Mouse (Mus musculus) layer of hippocampus, adult 11-12 months (tissue): Measurements from ENCODE around the gene Prkca.

ENCODE experiments used
- DNase-seq: peaks from one replicate; pipeline ENCODE4 v3.0.0; 2022; ENCODE audit warnings: low spot score

The Prkca gene

GRCm38 (mm10) chr11:108295373-108295772 is 48.4 kb downstream of the Prkca start:
- DNase-seq: no peak

DNA sequence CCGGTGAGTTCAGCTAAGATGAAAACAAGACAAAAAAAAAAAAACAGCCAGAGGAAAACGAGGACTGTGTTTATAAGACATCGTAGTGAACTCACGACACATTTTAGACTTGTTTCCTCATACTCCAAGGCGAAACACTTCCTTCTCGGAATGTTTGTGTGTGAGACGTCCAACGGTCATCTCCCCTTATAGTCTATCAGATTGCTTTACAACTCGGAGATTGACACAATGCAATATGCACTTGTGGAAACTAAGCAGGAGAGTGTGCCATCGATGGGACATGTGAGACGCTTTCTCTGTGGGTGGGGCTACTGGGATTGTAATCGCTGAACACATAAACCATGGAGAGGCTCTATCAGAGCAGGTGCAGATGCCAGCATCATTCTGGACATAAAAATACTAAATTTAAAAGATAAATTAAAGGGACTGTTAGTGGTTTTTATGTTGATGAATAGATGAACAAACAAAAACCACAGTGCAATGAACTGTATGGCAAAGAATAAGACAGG is 49.4 kb downstream of the Prkca start:
- no peak for DNase-seq

GRCm38 (mm10) chr11:108293843-108294242 is 49.9 kb downstream of the Prkca start:
- DNase-seq: no peak

GRCm38 (mm10) chr11:108289192-108289591 is 54.5 kb downstream of the Prkca start:
- no peak for DNase-seq

DNA sequence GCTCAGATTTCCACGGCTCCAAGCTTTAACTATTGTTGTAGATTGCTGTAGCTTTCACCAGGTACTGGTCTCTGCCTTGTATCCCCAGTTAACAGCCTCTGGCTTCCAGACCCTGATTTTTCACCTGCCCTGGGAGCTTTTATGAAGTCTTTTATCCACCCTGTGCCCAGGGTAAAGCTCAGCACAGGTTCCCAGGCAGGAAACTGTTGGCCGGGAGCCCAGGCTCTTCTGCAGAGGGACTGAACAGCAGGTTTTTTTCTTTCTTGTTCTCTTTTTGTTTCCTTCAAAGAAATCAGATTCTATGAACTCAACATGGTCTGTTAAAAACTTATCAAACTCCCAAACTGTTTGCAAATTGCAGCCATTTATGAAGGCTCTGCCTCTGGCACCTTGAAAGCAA is 56.4 kb downstream of the Prkca start:
- DNase-seq: no peak

DNA sequence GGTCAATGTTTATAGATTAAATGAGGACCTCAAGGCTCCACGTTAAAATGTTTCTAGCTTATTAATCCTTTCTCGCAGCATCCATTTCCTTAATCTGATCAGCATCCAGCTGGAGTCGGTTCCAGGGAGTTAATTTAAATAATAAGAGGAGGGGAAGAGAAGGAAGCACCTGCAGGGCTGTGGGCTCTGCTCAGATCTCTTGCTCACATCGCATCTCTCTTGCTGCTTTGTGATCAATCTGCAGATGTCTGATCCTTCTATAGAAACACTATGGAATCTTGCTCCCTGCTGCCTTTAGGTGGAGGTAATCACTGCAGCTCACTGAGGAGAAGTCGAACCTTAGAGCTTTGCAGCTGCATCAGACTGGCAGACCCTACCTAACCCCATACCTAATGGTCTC is 58.7 kb downstream of the Prkca start:
- DNase-seq: no peak

DNA sequence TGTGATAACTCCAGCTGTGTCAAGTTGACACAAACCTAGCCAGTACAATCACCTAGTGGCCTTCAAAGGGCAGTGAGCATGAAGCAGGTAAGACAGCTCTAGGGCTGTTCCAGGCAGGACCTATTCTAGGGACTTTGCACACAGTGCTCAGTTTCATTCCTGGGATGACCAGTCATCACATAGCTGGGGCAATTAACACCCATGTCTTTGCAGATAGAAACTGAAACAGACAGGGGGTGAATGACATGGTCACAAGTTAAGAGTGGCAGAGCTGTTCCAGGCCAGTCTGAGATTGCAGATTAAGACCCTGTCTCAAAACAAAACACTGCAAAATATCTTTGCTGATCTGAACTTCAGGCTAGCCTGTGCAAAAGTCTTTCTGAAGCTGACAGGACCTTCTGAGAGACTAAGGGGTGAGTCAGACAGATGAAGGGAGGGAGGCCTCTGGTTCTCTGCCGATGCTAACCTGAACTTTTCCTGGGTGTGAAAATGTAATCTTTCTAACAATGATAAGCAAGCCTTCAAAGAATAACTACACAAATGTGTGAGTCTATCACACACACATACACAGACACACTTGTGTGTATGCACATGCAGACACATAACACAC is 60.8 kb downstream of the Prkca start:
- no peak for DNase-seq

GRCm38 (mm10) chr11:108279748-108280373 is 63.9 kb downstream of the Prkca start:
- DNase-seq: no peak

- DNase-seq: no peak
These were observed 66.6 kb downstream of the Prkca start for GRCm38 (mm10) chr11:108277096-108277495.

- no peak for DNase-seq
These were observed 67.6 kb downstream of the Prkca start for GRCm38 (mm10) chr11:108276148-108276547.

DNA sequence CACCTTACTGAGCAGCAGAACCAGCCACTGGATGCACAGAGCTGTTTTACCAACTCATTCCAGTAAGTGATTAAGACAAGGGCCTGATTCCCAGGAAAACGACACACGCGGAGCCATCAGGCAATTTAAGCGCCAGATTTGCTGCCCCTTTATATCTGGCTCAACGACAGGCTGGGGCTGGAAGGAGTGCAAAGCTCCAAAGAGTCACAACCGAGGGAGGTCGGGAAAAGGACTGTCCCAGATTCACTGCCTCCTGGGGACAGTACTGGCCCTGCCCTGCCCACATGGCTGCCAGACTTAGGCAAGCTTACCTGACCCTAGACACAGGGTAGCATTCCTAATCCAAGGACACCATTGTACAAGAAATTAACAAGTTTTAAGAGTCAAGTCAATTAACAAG is 69.7 kb downstream of the Prkca start:
- no peak for DNase-seq

GRCm38 (mm10) chr11:108273415-108273965 is 70.2 kb downstream of the Prkca start:
- DNase-seq: no peak

GRCm38 (mm10) chr11:108272601-108273414 is 70.9 kb downstream of the Prkca start:
- no peak for DNase-seq

GRCm38 (mm10) chr11:108271305-108271704 is 72.4 kb downstream of the Prkca start:
- no peak for DNase-seq

GRCm38 (mm10) chr11:108269516-108269915 is 74.2 kb downstream of the Prkca start:
- no peak for DNase-seq

DNA sequence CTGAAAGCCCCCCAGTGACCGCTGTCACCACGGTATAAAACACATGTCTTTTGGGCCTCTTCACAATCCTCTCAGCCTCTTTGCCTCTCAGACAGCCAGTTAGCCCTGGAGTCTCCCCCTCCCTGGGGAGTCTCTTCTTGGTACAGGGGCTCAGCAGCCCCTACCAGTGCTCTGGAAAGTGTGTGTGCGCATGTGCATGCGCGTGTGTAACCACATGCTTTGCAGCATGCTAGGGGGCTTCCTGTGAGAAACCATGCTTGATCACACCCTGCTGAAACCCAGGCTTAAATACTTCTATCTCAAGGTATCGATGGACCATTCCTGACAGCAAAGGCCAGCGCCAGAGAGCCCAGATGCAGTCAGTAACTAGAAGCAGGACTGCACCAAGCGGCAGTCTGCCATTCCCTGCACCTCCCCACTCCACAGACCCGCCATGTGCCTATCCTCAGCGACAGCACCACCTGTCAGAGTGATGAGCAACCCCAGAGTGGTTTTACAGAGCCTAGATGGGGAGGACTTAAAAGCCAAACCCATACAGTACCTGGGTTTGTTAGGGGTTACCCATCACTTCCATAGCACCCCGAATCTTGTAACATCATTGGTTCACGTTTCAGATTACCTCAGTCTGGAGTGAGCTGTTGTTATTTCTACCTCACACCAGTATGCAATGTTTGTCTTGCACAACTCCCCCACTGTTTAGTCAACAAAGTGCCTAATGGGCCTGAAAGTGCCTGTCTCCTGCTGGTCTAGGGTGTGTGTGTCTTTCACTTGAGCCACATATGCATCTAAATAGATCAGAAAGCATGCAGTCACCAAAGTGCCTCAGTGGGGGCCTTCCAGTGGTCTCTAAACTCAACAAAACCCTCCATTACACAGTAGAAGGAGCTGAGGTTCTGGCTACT is 75.1 kb downstream of the Prkca start:
- no peak for DNase-seq

DNA sequence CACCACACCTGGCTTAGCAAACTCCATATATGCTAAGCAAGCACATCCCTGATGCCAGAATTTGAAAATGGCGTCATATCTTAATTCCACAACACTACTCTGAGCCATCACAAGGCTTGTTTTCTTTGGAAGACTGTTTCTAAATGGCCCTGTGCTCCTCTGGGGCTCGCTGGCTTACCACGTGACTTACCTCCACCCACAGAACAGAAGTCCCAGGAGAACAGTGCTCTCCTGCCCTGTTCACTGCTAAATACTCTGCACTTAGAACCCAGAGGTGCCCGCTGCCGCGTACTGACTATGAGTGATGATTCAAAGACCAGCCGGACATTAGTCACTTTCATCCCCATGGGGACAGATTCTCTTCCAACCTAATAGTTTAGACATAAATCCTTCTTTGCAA is 75.9 kb downstream of the Prkca start:
- DNase-seq: no peak

DNA sequence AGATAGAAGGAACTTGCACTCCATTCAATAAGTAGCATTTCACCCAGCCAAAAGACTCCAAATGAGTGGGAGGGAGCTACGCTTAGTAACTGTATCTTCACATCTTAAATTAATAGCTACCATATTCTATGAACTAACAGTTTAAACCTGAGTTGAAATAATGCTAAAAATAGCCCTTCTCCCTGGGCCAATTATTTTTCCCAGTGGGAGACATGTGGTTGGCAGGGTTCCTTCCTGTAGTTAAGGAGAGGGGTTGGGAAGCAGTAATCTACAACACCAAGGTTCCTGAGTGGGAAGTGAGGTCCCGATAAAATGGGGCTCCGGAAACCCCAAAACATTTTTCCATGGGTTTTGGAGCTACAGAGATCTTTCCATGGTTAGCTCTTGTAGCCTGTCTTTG is 76.7 kb downstream of the Prkca start:
- no peak for DNase-seq

DNA sequence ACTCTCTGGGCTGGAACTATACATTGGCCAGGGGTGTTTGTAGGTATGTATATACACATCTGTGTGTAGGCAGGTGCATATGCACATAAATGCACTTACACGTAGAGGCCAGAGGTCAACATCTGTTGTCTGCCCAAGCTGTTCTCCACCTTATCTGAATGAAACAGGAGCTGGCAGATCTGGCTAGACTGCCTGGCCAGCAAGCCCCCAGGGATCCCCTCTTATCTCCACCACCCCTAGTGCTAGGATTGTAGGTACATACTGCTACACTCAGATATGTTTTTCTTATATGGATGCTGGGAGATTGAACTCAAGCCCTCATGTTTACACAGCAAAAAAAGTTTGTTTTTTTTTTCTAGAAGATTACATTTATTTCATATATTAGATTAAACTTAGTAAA is 79.9 kb downstream of the Prkca start:
- DNase-seq: no peak

- no peak for DNase-seq
These were observed 80.3 kb downstream of the Prkca start for GRCm38 (mm10) chr11:108263406-108263805.

- DNase-seq: no peak
These were observed 82.0 kb downstream of the Prkca start for GRCm38 (mm10) chr11:108261751-108262160.
